Mouse (Mus musculus) splenic B cell, adult 2 months (primary cell): ENCODE measurements around the gene Prrc2b.

Source experiments
- DNase-seq: peaks from one replicate; pipeline ENCODE4 v3.0.0-alpha.2; 2011; ENCODE audit warnings: low read depth, low spot score
- H3K27me3 ChIP-seq: 2 replicates; pipeline ENCODE4 v1.6.1; 2012; ENCODE audit warnings: mild to moderate bottlenecking, low read length, moderate library complexity, mixed read lengths; ENCODE audit not compliant: control insufficient read depth, poor library complexity, insufficient read depth, severe bottlenecking
- H3K36me3 ChIP-seq: 2 replicates; pipeline ENCODE4 v1.6.1; 2012; ENCODE audit warnings: mild to moderate bottlenecking, low read length, moderate library complexity, mixed read lengths; ENCODE audit not compliant: control insufficient read depth, poor library complexity, insufficient read depth, severe bottlenecking

Prrc2b gene

DNA sequence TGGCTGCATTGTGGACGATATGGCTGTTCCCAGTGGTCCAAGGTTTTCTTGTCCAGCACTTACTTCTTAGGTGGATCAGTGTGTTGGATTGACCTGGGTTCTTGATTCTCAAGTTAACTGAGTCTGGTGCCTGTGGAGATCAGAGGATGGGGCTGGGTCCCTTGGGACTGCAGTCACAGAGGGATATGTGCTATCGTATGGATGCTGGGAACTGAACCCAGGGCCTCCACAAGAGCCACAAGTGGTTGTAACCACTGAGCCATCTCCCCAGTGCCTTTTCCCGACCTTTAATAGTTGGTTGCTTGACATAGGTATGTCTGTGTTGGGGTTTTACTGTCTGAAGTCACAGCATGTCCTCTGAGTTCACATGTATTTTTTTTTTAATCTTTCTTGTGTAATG is 12.2 kb downstream of the Prrc2b start:
- Histone ChIP-seq H3K36me3 (no peaks in the 10 kb centered on the region), H3K27me3 (no peaks in the 10 kb centered on the region)
- no peak for DNase-seq

DNA sequence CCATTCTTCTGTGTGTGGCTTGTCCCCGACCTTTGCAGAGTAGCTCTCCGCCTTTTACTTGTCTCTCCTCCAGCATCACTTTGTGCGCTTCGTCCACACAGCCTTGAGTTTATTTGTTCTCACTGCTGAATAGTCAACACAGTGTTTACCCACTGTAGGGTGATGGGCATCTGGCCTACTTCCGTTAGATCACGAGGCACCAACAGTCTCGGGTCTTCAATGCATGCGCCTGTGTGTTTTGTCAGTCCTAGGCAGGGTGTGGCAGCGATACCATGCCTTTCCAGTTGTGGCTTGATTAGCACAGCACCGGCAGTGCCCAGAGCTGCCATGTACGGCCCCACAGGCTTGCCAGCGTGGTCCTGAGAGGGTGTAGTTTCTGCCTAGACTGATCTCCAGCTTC is 13.6 kb downstream of the Prrc2b start:
- no peaks in the 10 kb centered on the region for H3K27me3 ChIP-seq
- DNase-seq, result no peak
- no peaks in the 10 kb centered on the region for H3K36me3 ChIP-seq

DNA sequence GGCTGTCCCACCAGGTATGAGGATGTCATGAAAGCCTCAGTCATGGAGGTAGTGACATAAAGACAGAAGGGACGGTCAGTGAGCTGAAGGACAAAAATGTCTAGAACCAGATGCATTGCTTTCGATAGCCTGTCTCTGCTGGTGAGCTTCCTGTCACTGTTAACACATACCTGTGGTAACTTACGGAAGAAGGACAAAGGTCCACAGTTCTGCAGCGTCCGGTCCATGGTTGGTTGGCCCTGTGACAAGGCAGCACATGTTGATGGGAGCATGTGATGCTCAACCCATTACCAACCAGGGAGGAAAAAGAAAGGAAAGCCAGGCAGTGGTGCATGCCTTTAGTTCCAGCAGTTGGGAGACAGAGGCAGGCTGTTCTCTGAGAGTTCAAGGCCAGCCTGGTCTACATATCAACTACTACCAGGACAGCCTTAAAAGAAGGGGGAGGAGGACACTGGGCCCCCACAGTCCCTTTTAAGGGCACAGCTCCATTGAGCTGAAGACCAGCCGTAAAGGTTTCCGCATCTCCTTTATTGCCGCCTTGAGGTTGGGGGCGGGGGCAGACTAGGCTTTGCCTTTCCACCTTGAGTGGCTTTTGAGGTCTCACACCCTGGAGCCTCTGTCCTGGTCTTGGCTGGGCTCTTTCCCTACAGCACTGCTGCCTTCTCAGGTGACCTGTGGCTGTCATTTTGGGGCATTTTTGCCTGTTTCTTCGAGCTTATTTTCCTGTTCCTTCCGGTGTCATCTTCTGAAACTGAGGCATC is 14.3 kb downstream of the Prrc2b start:
- no peak for DNase-seq
- no peaks in the 10 kb centered on the region for H3K36me3 ChIP-seq
- no peaks in the 10 kb centered on the region for H3K27me3 ChIP-seq

GRCm38 (mm10) chr2:32166581-32166980 is 15.7 kb downstream of the Prrc2b start:
- no peak for DNase-seq
- no peaks in the 10 kb centered on the region for H3K27me3 ChIP-seq
- no peaks in the 10 kb centered on the region for H3K36me3 ChIP-seq

- H3K27me3 ChIP-seq, result no peaks in the 10 kb centered on the region
- peak; percentile 51 for DNase-seq
- no peaks in the 10 kb centered on the region for H3K36me3 ChIP-seq
These were observed 16.3 kb downstream of the Prrc2b start for GRCm38 (mm10) chr2:32167034-32167770.

GRCm38 (mm10) chr2:32167819-32168218 is 16.9 kb downstream of the Prrc2b start:
- DNase-seq, result peak; percentile 72

DNA sequence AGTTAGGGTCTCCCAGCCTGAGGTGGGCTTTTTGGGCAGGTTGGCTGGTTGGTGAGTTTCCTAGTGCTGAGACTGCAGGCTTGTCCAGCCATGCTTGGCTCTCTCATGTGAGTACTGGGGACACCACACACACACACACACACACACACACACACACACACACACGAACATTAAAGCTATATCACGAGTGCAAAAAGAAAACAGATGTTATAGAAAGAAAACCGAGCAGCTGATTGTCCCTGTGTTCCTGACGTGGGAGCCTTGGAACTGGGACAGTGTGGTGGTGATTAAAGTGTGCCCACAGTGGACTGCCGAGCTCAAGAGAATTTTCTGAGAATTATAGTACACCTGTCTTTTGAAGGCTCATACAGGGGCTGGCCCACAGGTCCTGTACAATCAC is 18.4 kb downstream of the Prrc2b start:
- H3K27me3 ChIP-seq, result no peaks in the 10 kb centered on the region
- no peak for DNase-seq
- H3K36me3 ChIP-seq, result no peaks in the 10 kb centered on the region

More at GRCm38 (mm10) chr2:32167819-32168218, 16.9 kb downstream of the Prrc2b start:
- no peaks in the 10 kb centered on the region for H3K36me3 ChIP-seq
- no peaks in the 10 kb centered on the region for H3K27me3 ChIP-seq

GRCm38 (mm10) chr2:32170010-32170409 is 19.1 kb downstream of the Prrc2b start:
- no peak for DNase-seq
- no peaks in the 10 kb centered on the region for H3K36me3 ChIP-seq
- no peaks in the 10 kb centered on the region for H3K27me3 ChIP-seq

DNA sequence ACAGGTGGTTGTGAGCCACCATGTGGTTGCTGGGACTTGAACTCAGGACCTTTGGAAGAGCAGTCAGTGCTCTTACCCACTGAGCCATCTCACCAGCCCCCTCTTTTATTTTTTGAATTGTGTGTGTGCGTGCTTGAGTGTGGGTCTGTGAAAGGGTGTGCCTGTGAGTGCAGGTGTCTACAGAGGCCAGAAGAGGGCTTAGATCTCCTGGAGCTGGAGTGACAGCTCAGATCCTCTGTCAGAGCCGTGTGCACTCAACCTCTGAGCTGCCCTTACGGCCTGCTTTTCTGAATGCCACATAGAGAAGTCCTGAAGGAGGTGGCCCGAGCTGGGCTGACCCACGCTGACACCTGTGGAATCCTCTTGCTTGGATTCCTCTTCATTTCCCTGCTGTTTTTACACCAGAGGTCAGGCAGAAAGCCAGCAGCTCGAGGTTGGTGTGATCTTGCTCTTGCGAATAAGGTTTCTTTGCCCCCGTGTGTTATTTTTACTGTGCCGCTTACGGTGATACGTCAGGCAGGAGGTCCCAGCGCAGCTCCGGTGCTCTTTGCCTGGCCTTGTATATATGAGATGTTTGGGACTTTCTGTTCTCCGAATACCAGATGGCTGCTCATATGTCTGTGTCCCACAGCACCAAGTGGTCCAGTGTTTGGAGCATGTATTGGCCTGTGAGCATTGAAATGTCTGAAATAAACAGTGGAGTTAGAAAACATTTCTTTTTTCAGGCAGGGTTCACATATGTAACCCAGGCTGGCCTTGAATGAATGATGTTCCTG is 21.0 kb downstream of the Prrc2b start:
- H3K36me3 ChIP-seq, result no peaks in the 10 kb centered on the region
- H3K27me3 ChIP-seq, result no peaks in the 10 kb centered on the region
- DNase-seq, result no peak

DNA sequence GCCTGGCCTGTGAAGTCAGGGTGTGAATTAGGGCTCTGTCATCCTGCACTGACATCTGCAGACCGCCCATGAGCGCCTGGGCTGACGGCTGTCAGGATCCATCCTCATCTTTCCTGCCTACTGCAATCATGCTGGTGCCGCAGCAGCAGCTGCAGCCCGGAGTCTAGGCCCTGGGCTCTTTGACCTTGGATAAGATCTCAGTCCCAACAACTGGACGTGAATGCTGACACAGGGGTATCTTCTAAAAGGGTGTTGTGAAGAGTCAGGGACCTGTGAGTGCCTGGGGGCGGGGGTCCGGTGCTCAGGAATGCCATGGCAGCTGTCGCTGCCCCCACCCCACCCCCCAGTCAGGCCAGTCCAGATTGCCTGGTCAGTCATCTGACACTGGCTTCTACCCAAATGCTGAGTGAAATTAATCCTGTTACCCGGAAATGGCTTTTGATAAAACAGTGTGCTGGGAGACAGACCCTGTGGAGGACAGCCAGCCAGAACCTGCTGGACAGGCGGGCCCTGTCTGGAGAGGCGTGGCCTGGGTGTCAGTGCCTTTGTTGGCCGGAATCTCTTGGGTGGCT is 23.4 kb downstream of the Prrc2b start:
- H3K27me3 ChIP-seq, result no peaks in the 10 kb centered on the region
- DNase-seq, result no peak
- no peaks in the 10 kb centered on the region for H3K36me3 ChIP-seq

DNA sequence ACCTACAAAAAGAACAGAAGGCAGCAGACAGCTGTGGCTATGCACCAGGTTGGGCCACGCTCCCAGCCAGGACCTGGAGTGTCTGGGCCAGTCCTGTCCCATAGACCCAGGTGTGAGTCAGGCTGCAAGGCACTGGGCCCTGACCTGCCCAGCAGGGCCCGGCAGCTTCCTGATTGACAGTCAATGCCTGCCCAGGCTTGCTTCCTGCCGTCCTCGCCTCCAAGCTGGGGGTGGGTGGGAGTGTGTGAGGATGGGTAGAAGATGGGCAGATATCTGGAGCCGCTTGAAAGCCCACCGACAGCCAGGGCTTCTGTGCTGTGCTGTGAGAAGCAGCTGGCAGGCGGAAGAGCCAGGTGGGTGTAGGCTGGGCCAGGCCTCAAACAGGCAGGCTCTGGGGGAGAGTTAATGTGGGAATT is 24.2 kb downstream of the Prrc2b start:
- DNase-seq, result peak; percentile 26
- no peaks in the 10 kb centered on the region for H3K27me3 ChIP-seq
- no peaks in the 10 kb centered on the region for H3K36me3 ChIP-seq

DNA sequence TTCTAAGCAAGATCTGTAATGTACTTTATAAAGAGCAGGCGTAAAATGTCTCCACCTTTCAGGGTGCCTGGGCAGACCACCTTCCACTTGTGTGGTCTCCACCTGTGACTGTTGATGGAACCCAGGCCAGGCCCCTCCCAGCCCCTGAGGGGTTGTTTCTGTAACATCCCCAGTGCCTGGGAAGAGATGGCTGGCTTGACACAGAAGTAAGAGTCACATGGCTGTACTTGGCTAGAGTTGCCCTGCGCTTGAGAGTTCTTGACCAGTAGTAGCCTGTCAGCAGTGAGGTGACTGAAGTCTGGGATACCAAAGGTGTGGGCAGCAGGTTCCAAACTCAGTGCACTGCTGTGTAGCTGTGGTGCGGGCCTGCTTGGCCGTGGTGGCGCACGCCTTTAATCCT is 24.6 kb downstream of the Prrc2b start:
- no peak for DNase-seq

GRCm38 (mm10) chr2:32176848-32177247 is 26.0 kb downstream of the Prrc2b start:
- Histone ChIP-seq H3K27me3 (no peaks in the 10 kb centered on the region), H3K36me3 (no peaks in the 10 kb centered on the region)
- no peak for DNase-seq

More for the DNA sequence above, 24.6 kb downstream of the Prrc2b start:
- Histone ChIP-seq H3K27me3 (no peaks in the 10 kb centered on the region), H3K36me3 (no peaks in the 10 kb centered on the region)

- DNase-seq, result no peak
- Histone ChIP-seq H3K27me3 (no peaks in the 10 kb centered on the region), H3K36me3 (no peaks in the 10 kb centered on the region)
These were observed 26.6 kb downstream of the Prrc2b start for GRCm38 (mm10) chr2:32177397-32178060.
